Mouse (Mus musculus) heart, embryonic 14.5 days (tissue): ENCODE measurements around the gene Mdm4. TPM values are rescaled to one million over a fixed set of nuclear protein-coding genes. Genes with fewer than 3 reads are reported as not detected.
A peak's percentile ranks its signal among the peaks of the same experiment; 100 is the strongest.
"Not testable (repeated sequence)": the region's sequence is repeated elsewhere in the genome, so short reads cannot be mapped to it uniquely, and the experiment has no call there.

Source experiments
- ATAC-seq: fragments of 200-750 bp; cut with Nextera tagmentation; 2 replicates; pipeline ENCODE4 v1.8.0; 2017; ENCODE audit warnings: low read depth, moderate TSS enrichment; ENCODE audit not compliant: insufficient number of reproducible peaks, insufficient read depth, low FRiP score
- H3K27ac ChIP-seq, 2 experiments: fragments of 200-500 bp in 1 of 2; fragments of 300-500 bp in 1 of 2; sonication (generic) in 1 of 2; replicated peaks in 1 of 2; 2 replicates each; pipeline ENCODE4 v1.5.1; 2012 to 2014; ENCODE audit warnings: low read depth in 2 of 2, low read length in 2 of 2, control low read depth in 1 of 2, mild to moderate bottlenecking in 1 of 2, mixed read lengths in 1 of 2; ENCODE audit not compliant: control insufficient read depth in 1 of 2, insufficient read depth in 1 of 2
- H3K27me3 ChIP-seq: fragments of 300-500 bp; sonication (generic); 2 replicates; pipeline ENCODE4 v1.6.1; 2014; ENCODE audit warnings: mild to moderate bottlenecking, low read length, control low read depth; ENCODE audit not compliant: control insufficient read depth, insufficient read depth
- H3K36me3 ChIP-seq: fragments of 300-500 bp; sonication (generic); 2 replicates; pipeline ENCODE4 v1.6.1; 2014; ENCODE audit warnings: mild to moderate bottlenecking, control low read depth, low read length, mixed read lengths; ENCODE audit not compliant: control insufficient read depth, insufficient read depth
- H3K4me1 ChIP-seq, 2 experiments: fragments of 200-500 bp in 1 of 2; fragments of 300-500 bp in 1 of 2; sonication (generic) in 1 of 2; 2 replicates each; pipeline ENCODE4 v1.6.1; 2012 to 2014; ENCODE audit warnings: low read length in 2 of 2, control low read depth in 1 of 2, mixed read lengths in 1 of 2; ENCODE audit not compliant: control insufficient read depth in 2 of 2, insufficient read depth in 2 of 2
- H3K4me2 ChIP-seq: fragments of 300-500 bp; sonication (generic); 2 replicates; pipeline ENCODE4 v1.6.1; 2014; ENCODE audit warnings: mild to moderate bottlenecking, low read length
- H3K4me3 ChIP-seq, 2 experiments: fragments of 200-500 bp in 1 of 2; fragments of 300-500 bp in 1 of 2; sonication (generic) in 1 of 2; 2 replicates each; pipeline ENCODE4 v1.5.1; 2012 to 2014; ENCODE audit warnings: low read length in 2 of 2, mild to moderate bottlenecking in 2 of 2, control low read depth in 1 of 2, low read depth in 1 of 2, moderate library complexity in 1 of 2; ENCODE audit not compliant: control insufficient read depth in 1 of 2, insufficient read depth in 1 of 2
- H3K9ac ChIP-seq: fragments of 300-500 bp; sonication (generic); 2 replicates; pipeline ENCODE4 v1.6.1; 2014; ENCODE audit warnings: mild to moderate bottlenecking, low read length
- H3K9me3 ChIP-seq: fragments of 300-500 bp; sonication (generic); 2 replicates; pipeline ENCODE4 v1.6.1; 2016; ENCODE audit warnings: low read length, control low read depth; ENCODE audit not compliant: control insufficient read depth
- WGBS: fragments of 180-500 bp; shearing (Covaris S2); extraction: QIAGEN DNeasy Blood & Tissue Kit; methylation state at CpG from one replicate; pipeline ENCODE4 v1.1.7; 2014; 5-methylcytosine and 5-hydroxymethylcytosine counted together
- polyA plus RNA-seq: library from polyadenylated mRNA; unstranded; fragments of >200 nt; fragmentation: Nextera tagmentation; extraction: Ambion mirVana; gene quantifications from 2 replicates; pipeline ENCODE4 v1.2.1, GENCODE M21; 2014

Mdm4 gene
- polyA plus RNA-seq, 1 experiment from 2014 or later: 38.2 TPM

DNA sequence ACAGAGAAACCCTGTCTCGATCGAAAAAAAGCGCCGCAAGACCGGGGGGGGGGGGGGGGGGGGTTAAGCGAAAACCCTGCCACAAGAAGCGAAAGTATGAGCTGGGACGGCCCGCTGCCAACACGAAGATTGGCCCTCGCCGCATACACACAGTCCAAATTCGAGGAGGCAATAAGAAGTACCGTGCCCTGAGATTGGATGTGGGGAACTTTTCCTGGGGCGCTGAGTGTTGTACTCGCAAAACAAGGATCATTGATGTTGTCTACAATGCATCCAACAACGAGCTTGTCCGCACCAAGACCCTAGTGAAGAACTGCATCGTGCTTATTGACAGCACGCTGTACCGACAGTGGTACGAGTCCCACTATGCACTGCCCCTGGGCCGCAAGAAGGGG lies 4.6 kb downstream of the Mdm4 start:
- Histone ChIP-seq H3K4me3 (peak overlapping the region; percentile 82 to 93), H3K9ac (peak overlapping the region; percentile 98), H3K4me2 (peak overlapping the region; percentile 56), H3K27ac (peak overlapping the region in 1 of 2 experiments; percentile 92; a peak in 2 of 4 replicates)
- not testable (repeated sequence) for ATAC-seq, H3K36me3 ChIP-seq, H3K9me3 ChIP-seq, H3K27me3 ChIP-seq, H3K4me1 ChIP-seq
- WGBS: 27% methylated on average over 21 of the region's 23 CpGs

DNA sequence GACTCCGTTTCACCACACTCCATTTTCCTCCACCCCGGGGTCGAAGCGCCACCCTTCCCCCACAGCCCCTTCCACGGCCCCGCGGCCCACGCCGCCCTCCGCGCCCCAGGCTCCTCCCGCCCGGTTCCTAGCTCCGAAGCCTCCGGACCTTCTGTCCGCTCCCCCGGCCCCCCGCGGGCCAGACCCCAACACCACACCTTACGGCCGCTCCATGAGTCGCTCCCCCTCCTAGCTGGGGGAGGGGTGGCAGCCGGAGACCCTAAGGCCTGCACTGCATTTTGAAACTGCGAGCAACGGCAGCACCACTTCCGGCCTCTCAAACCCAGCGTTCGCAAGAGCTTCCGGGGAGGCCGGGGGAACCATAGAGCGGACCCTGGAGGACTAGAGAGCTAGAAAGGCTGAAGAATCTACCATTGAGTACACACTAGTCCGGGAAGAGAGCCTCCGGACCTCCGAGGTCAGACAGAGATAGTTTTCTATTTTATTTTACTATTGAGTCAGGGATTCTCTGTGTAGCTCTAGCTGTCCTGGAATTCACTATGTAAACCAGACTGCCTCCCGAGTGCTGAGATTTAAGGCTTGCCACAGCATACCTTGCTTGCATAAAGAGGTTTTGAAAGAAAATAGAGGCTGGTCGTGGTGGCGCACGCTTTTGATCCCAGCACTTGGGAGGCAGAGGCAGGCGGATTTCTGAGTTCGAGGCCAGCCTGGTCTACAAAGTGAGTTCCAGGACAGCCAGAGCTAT lies 5.1 kb downstream of the Mdm4 start:
- Histone ChIP-seq H3K4me3 (peak overlapping the region; percentile 82 to 93), H3K4me1 (peaks cover 2 to 6% of the 10 kb centered on the region in 2 experiments; a peak in 2 of 4 replicates), H3K9me3 (no peaks in the 10 kb centered on the region), H3K27ac (peak overlapping the region; percentile 91 to 92), H3K9ac (peak overlapping the region; percentile 98), H3K27me3 (no peaks in the 10 kb centered on the region), H3K36me3 (peaks cover 4% of the 10 kb centered on the region; the same call in 1 of the 2 replicates), H3K4me2 (peak overlapping the region; percentile 78)
- WGBS: under 1% methylated on average over 39 of the region's 40 CpGs
- peak; percentile 94 for ATAC-seq

DNA sequence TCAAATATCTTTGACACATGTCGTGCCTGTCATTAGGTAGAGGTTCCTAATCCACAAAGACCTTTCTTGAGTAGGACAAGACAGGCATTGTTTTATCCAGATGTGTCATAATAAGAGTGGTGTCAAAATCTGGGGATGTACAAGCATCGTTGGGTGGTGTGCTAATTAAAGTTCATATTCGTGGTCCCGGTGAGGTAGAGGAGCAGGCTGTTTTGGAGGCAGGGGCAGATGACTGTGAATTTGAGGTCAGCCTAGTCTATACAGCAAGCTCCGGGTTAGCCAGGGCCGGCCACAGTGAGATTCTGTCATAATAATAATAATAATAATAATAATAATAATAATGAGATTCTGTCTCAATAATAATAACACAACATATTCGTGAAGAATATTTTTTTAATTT lies 5.9 kb downstream of the Mdm4 start:
- ATAC-seq: no peak
- H3K4me2 ChIP-seq: peak overlapping the region; percentile 78
- H3K27ac ChIP-seq: peak overlapping the region in 1 of 2 experiments; percentile 92; a peak in 2 of 4 replicates
- H3K9me3 ChIP-seq: no peaks in the 10 kb centered on the region
- peaks cover 4% of the 10 kb centered on the region; the same call in 1 of the 2 replicates for H3K36me3 ChIP-seq
- H3K4me3 ChIP-seq: peak overlapping the region; percentile 82 to 93
- 34% methylated on average over 7 of the region's 7 CpGs for WGBS
- peaks cover 2 to 6% of the 10 kb centered on the region in 2 experiments; a peak in 2 of 4 replicates for H3K4me1 ChIP-seq
- H3K9ac ChIP-seq: peak overlapping the region; percentile 98
- H3K27me3 ChIP-seq: no peaks in the 10 kb centered on the region

DNA sequence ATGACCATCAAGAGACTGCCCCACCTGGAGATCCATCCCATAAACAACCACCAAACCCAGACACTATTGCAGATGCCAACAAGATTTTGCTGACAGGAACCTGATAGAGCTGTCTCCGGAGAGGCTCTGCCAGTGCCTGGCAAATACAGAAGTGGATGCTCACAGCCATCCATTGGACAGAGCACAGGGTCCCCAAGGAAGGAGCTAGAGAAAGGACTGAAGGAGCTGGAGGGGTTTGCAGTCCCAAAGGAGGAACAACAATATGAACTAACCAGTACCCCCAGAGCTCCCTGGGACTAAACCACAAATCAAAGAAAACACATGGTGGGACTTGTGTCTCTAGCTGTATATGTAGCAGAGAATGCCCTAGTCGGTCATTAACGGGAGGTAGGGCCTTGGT lies 6.6 kb downstream of the Mdm4 start:
- not testable (repeated sequence) for H3K36me3 ChIP-seq, H3K27ac ChIP-seq, H3K9ac ChIP-seq, H3K4me3 ChIP-seq, ATAC-seq, H3K9me3 ChIP-seq, H3K4me1 ChIP-seq, H3K27me3 ChIP-seq
- peak overlapping the region; percentile 78 for H3K4me2 ChIP-seq
- WGBS: 85% methylated on average over 3 of the region's 3 CpGs

DNA sequence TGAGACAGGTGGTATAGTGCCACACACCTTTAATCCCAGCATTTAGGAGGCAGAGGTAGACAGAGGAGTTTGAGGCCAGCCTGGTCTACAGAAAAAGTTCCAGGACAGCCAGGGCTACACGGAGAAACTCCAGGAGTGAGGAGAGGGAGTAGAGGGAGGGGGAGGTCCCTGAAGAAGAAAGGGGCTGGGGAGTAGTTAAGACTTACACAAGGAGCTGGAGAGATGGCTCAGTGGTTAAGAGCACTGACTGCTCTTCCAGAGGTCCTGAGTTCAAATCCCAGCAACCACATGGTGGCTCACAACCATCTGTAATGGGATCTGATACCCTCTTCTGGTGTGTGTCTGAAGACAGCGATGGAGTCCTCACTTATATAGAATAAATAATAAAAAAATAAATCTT lies 8.4 kb downstream of the Mdm4 start:
- not testable (repeated sequence) for H3K27ac ChIP-seq, H3K4me3 ChIP-seq, H3K9me3 ChIP-seq, ATAC-seq, H3K4me2 ChIP-seq, H3K9ac ChIP-seq, H3K27me3 ChIP-seq, H3K4me1 ChIP-seq
- H3K36me3 ChIP-seq: peaks cover 23% of the 10 kb centered on the region
- WGBS: 94% methylated on average over 2 of the region's 2 CpGs

DNA sequence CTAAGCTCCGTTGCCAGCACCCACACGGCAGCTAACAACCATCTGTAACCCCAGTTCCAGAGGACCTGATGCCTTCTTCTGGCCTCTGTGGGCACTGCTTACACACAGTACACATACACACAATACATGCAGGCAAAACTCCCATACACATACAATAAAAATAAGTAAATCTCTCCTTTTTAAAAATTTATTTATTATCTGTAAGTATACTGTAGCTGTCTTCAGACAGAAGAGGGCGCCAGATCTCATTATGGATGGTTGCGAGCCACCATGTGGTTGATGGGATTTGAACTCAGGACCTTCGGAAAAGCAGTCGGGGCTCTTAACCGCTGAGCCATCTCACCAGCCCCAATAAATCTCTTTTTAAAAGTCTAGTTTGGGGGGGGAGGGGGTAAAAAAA lies 9.0 kb downstream of the Mdm4 start:
- 92% methylated on average over 7 of the region's 7 CpGs for WGBS

DNA sequence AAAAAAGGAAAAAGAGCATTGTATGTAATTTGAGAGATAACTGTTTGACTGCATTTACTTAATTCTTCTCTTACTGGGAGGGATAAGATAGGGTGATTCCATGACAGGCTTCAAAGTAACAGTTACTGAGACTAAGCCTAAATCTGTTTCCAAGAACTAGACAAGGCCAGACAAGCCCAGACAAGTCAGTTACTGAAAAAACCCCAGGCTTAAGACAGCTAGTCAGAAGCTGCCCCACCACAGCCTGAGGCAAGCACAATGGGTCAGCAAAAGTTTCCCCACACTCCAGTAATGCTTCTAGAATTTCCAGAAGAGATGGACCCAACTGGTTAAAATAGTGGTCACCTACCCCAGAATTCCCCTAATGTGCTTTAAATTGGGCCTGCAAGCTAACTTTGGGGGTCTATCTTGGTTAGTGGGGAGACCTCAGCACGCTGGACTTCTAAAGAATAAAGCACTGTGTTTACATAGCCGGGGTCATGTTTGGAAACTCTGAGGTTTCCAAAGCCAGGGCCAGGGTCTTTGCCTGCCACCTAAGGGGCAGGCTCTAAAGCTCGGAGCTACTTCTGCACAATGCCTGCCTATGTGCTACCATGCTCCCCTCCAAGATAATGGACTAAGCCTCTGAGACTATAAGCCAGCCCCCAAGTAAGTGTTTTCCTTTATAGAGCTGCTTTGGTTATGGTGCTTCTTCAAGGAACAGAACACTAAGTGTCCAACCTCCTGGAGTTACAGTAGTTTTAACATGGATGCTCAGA lies 10.0 kb downstream of the Mdm4 start:
- WGBS: 79% methylated on average over 3 of the region's 3 CpGs
- no peak overlapping the region for H3K4me3 ChIP-seq
- no peaks in the 10 kb centered on the region for H3K27me3 ChIP-seq
- no peak for ATAC-seq
- no peak overlapping the region for H3K27ac ChIP-seq
- peaks cover 2 to 6% of the 10 kb centered on the region in 2 experiments; a peak in 2 of 4 replicates for H3K4me1 ChIP-seq
- H3K9me3 ChIP-seq: no peaks in the 10 kb centered on the region
- no peak overlapping the region for H3K9ac ChIP-seq
- no peak overlapping the region for H3K4me2 ChIP-seq
- H3K36me3 ChIP-seq: peaks cover 39% of the 10 kb centered on the region

More for the DNA sequence above, 9.0 kb downstream of the Mdm4 start:
- no peak for ATAC-seq
- Histone ChIP-seq H3K4me1 (peaks cover 2 to 6% of the 10 kb centered on the region in 2 experiments; a peak in 2 of 4 replicates), H3K4me2 (no peak overlapping the region), H3K36me3 (peaks cover 29% of the 10 kb centered on the region), H3K9ac (no peak overlapping the region), H3K27me3 (no peaks in the 10 kb centered on the region), H3K4me3 (no peak overlapping the region), H3K9me3 (no peaks in the 10 kb centered on the region), H3K27ac (no peak overlapping the region)
